Comparison of ENCODE assay signal across 13 mouse cellular contexts in the genomic region with DNA sequence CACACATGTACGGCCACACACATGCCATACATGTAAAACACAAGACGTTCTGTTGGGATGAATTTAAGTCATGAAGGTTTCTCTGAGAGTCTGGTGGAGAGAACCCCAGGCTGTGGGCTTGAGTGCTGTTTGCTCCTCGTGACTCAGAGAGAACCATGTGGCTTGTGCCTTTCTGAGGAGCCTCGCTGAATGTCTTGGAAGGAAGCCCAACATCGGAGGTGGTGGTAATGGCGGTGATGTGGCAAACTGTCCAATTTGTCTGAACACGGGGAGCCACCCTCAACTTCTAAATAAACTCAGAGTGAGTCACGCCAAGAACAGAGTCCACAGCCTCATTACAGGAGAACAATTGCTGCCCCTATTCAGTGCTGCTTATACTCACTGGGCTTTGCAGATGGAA.
DNase-seq lines count a peak whose midpoint lies in the region; ATAC-seq and TF ChIP-seq lines count a peak whose summit lies in the region.
"Had no signal": no experiment of that assay in that cellular context is flagged by ENCODE, and none has a peak within 500 bp of the region (broad histone marks: within the 10 kb centered on the region; RNA-seq: fewer than 3 reads in every experiment).

No protein-coding gene starts in this region.

- no peak overlapping the region for H3K27ac ChIP-seq in midbrain, embryonic 16.5 days (ENCODE audit: low read length)
- H3K27ac ChIP-seq: embryonic facial prominence, embryonic 10.5 days; forebrain, embryonic 12.5 days; hindbrain, embryonic 13.5 days; limb, embryonic 10.5 days had no signal

- no peak overlapping the region for H3K4me3 ChIP-seq in myocyte
- no peak overlapping the region for H3K4me3 ChIP-seq in midbrain, embryonic 16.5 days (ENCODE audit: low read depth, low read length)
- H3K4me3 ChIP-seq: embryonic facial prominence, embryonic 10.5 days; forebrain, embryonic 12.5 days; hindbrain, embryonic 13.5 days; limb, embryonic 10.5 days had no signal

- H3K9me3 ChIP-seq in midbrain, embryonic 16.5 days (replicated peaks; ENCODE audit: control insufficient read depth, low read length, poor library complexity, severe bottlenecking), result no peaks in the 10 kb centered on the region
- H3K9me3 ChIP-seq: embryonic facial prominence, embryonic 10.5 days; forebrain, embryonic 12.5 days; hindbrain, embryonic 13.5 days; limb, embryonic 10.5 days had no signal

- no peaks in the 10 kb centered on the region for H3K79me2 ChIP-seq in myocyte (ENCODE audit: control insufficient read depth, insufficient read depth)

- ATAC-seq in midbrain, embryonic 16.5 days, result no peak

- H3ac ChIP-seq in myocyte (ENCODE audit: control insufficient read depth, insufficient read length), result no peak overlapping the region

- H3K9ac ChIP-seq in midbrain, embryonic 16.5 days (ENCODE audit: low read depth, low read length), result no peak overlapping the region
- H3K9ac ChIP-seq: forebrain, embryonic 12.5 days; hindbrain, embryonic 13.5 days had no signal

- DNase-seq in 416B (ENCODE audit: low read depth), result peak; percentile 37
- DNase-seq in brain, adult 2 months (ENCODE audit: low read depth, low spot score), result peak; percentile 94
- DNase-seq in layer of hippocampus, adult 8-10 months (ENCODE audit: low spot score in 2 of 2), result peak; percentile 57 to 61
- DNase-seq in heart, postnatal 25 days (ENCODE audit: low spot score), result no peak
- no peak for DNase-seq in gastrocnemius, postnatal 10 days
- DNase-seq: kidney, adult 2 months; thymus, postnatal 36 days had no signal

- intact Hi-C loops in heart, postnatal 25 days (cut with DNase I), result no loop called here

- no peaks in the 10 kb centered on the region for H3K4me1 ChIP-seq in midbrain, embryonic 16.5 days (ENCODE audit: control insufficient read depth, insufficient read depth, low read length)
- H3K4me1 ChIP-seq: embryonic facial prominence, embryonic 10.5 days; forebrain, embryonic 12.5 days; hindbrain, embryonic 13.5 days; limb, embryonic 10.5 days had no signal

- H3K4me2 ChIP-seq in myocyte (ENCODE audit: low read depth), result peak overlapping the region; percentile 79
- H3K4me2 ChIP-seq in midbrain, embryonic 16.5 days (ENCODE audit: low read length), result no peak overlapping the region
- H3K4me2 ChIP-seq: forebrain, embryonic 12.5 days; hindbrain, embryonic 13.5 days had no signal

- no peak for TF ChIP-seq POLR2A in myocyte (IDR thresholded peaks at IDR 0.05; ENCODE audit: insufficient read length, low read depth)

- H3K36me3 ChIP-seq in myocyte (ENCODE audit: control insufficient read depth, insufficient read depth), result no peaks in the 10 kb centered on the region
- no peaks in the 10 kb centered on the region for H3K36me3 ChIP-seq in midbrain, embryonic 16.5 days (ENCODE audit: control insufficient read depth, insufficient read depth, low read length)
- H3K36me3 ChIP-seq: embryonic facial prominence, embryonic 10.5 days; forebrain, embryonic 12.5 days; hindbrain, embryonic 13.5 days; limb, embryonic 10.5 days had no signal

- WGBS in midbrain, embryonic 16.5 days, result 85% methylated on average over 8 of the region's 8 CpGs

- H3K27me3 ChIP-seq in myocyte (ENCODE audit: control insufficient read depth, insufficient read depth, insufficient read length), result no peaks in the 10 kb centered on the region
- H3K27me3 ChIP-seq in midbrain, embryonic 16.5 days (ENCODE audit: control insufficient read depth, insufficient read depth, low read depth, low read length), result no peaks in the 10 kb centered on the region
- H3K27me3 ChIP-seq: forebrain, embryonic 12.5 days; hindbrain, embryonic 13.5 days had no signal

TF ChIP-seq in myocyte, 11 proteins besides CTCF, POLR2A, EP300 and RAD21:
- TF ChIP-seq POLR2AphosphoS2 (IDR thresholded peaks at IDR 0.05; ENCODE audit: insufficient read length, low read depth) (no peak), USF1 (IDR thresholded peaks at IDR 0.05; ENCODE audit: low read depth) (peak; percentile 83), MAX (IDR thresholded peaks at IDR 0.05; ENCODE audit: low read depth) (peak; percentile 34)

Comparison
In these comparisons a context has a peak if more than half of its experiments do, and no peak if none do; other contexts are left out.
1. DNase-seq: peak in 416B (single experiment), brain, adult 2 months (single experiment) and layer of hippocampus, adult 8-10 months (2 of 2); none in heart, postnatal 25 days (single experiment) and gastrocnemius, postnatal 10 days (single experiment).